Mouse (Mus musculus) c-Kit-positive CD71-negative TER-119-negative erythroid progenitor cells, embryonic 14.5 days (primary cell): ENCODE results near the gene Calhm3.

Source experiments
- DNase-seq: peaks from one replicate; pipeline ENCODE4 v3.0.0-alpha.2; 2013; ENCODE audit warnings: low read depth

Calhm3 gene

DNA sequence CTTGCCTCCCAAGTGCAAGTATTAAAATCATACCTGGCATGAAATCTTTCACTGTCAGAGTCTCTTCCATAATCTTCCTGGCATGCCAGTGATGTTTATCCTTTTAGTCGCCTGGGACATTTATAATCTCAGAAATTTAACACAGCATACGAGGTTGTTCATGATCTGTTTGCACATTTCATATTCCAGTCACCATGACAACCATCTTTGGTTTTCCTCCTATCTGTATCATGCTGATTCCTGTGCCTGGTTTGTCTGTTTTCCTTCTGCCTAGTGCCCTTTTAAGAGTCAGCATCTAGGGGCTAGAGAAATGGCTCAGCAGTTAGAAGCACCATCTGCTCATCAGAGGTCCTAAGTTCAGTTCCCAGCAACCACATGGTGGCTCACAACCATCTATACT is 38.9 kb downstream of the Calhm3 start:
- no peak for DNase-seq

DNA sequence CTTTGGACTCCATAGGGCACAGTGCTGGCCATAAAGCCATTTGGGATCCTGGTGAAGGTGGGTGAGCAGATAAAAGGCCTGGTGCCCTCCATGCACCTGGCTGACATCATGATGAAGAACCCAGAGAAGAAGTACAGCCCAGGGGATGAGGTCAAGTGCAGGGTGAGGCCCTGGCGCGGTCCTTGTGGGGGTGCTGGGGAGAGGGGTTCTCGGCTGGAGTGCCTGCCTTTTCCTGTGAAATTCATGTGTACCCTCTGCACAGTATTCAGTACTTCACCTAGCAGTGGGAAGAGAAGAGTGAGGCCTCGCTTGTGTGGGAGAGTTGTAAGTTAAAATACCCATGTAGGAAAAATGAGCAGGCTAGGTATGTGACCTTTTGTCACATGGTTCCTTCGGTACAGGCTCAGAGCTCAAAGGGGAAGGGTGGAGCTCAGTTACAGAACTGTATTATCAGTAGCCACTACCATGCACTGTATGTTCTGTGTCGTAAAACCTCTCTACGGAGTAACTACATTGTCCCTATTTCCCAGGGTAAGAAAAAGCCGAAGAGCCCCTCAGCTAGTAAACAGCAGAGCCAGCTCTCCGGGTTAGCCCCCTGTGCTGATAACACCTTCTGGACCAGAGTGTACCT is 52.8 kb downstream of the Calhm3 start:
- DNase-seq: no peak
